In the genomic region with DNA sequence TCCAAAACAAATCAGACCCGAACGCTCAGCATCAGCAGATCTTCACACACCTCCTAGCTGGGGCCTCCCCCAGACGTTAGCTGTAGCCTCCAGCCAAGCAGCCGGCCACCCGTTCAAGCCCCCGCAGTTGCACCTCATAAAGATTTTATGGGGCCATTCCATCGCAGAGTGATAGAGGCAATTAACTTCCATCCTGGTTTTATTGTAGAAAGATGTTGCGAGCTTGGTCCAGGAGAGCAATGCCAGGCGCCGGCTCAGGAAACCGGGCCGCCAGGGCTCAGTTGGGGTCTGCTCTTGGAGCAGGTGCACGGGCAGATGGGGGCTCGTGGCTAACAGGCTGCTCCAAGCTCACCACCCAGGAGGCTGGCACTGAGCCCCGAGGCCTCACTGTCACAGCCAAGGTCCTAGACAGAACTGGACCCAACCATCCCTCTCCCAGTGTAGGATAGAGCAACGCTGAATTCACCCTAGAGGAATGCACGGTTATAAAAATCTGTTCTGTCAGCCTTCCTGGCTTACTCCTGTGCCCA, we compare ENCODE assay signal across 9 mouse cellular contexts. TPM values are rescaled to one million over a fixed set of nuclear protein-coding genes. Genes with fewer than 3 reads are reported as not detected.
DNase-seq lines count a peak whose midpoint lies in the region; ATAC-seq and TF ChIP-seq lines count a peak whose summit lies in the region.
"Had no signal": no experiment of that assay in that cellular context is flagged by ENCODE, and none has a peak within 500 bp of the region (broad histone marks: within the 10 kb centered on the region; RNA-seq: fewer than 3 reads in every experiment).

No protein-coding gene starts in this region.

- no peak overlapping the region for H3K4me3 ChIP-seq in layer of hippocampus, adult 2 months
- no peak overlapping the region for H3K4me3 ChIP-seq in hindbrain, postnatal 0 days (ENCODE audit: low read length)
- no peak overlapping the region for H3K4me3 ChIP-seq in heart, embryonic 10.5 days
- H3K4me3 ChIP-seq: heart, embryonic 15.5 days had no signal

- H3K27ac ChIP-seq in layer of hippocampus, adult 2 months = no peak overlapping the region
- peak overlapping the region; percentile 46; the same call in 1 of the 2 replicates for H3K27ac ChIP-seq in hindbrain, postnatal 0 days
- H3K27ac ChIP-seq in heart, embryonic 10.5 days = no peak overlapping the region
- H3K27ac ChIP-seq: heart, embryonic 15.5 days; macrophage had no signal

- H3K4me1 ChIP-seq in hindbrain, postnatal 0 days (ENCODE audit: insufficient read depth, low read length) = no peaks in the 10 kb centered on the region; the same call in 1 of the 2 replicates
- no peaks in the 10 kb centered on the region for H3K4me1 ChIP-seq in heart, embryonic 10.5 days
- H3K4me1 ChIP-seq: heart, embryonic 15.5 days had no signal

- no peak overlapping the region for H3K4me2 ChIP-seq in hindbrain, postnatal 0 days (ENCODE audit: low read depth, low read length)
- H3K4me2 ChIP-seq: heart, embryonic 15.5 days had no signal

- no peaks in the 10 kb centered on the region for H3K9me3 ChIP-seq in hindbrain, postnatal 0 days (ENCODE audit: low read length)
- H3K9me3 ChIP-seq in heart, embryonic 10.5 days = peaks cover 6% of the 10 kb centered on the region; the same call in 1 of the 2 replicates

- no peak for TF ChIP-seq CTCF in layer of hippocampus, adult 2 months (conservative IDR thresholded peaks at IDR 0.05)
- TF ChIP-seq CTCF in hindbrain, postnatal 0 days (IDR thresholded peaks at IDR 0.05; ENCODE audit: low read depth) = no peak; the same call in 1 of the 2 replicates

- no peak overlapping the region for H3K9ac ChIP-seq in hindbrain, postnatal 0 days (replicated peaks; ENCODE audit: low read length)
- H3K9ac ChIP-seq: heart, embryonic 15.5 days had no signal

- DNase-seq in layer of hippocampus, postnatal 14 days (ENCODE audit: low spot score in 2 of 2) = peak; percentile 71 to 85
- no peak for DNase-seq in layer of hippocampus, adult 2 months (ENCODE audit: low spot score in 2 of 2)
- peak; percentile 94 to 95 for DNase-seq in cerebellum, adult 18-20 months
- DNase-seq in hindbrain, postnatal 0 days (ENCODE audit: low spot score) = peak; percentile 90
- no peak for DNase-seq in yolk sac, embryonic 10.5 days (ENCODE audit: low spot score)
- no peak for DNase-seq in heart, embryonic 10.5 days (ENCODE audit: low spot score)

- H3K27me3 ChIP-seq in hindbrain, postnatal 0 days (ENCODE audit: insufficient read depth, low read length) = no peaks in the 10 kb centered on the region
- no peaks in the 10 kb centered on the region; the same call in 1 of the 2 replicates for H3K27me3 ChIP-seq in heart, embryonic 10.5 days (ENCODE audit: insufficient read depth, poor library complexity, severe bottlenecking)
- H3K27me3 ChIP-seq: heart, embryonic 15.5 days had no signal

- no peaks in the 10 kb centered on the region for H3K36me3 ChIP-seq in hindbrain, postnatal 0 days (ENCODE audit: insufficient read depth, low read length)
- no peaks in the 10 kb centered on the region for H3K36me3 ChIP-seq in heart, embryonic 10.5 days
- H3K36me3 ChIP-seq: heart, embryonic 15.5 days had no signal

- WGBS in hindbrain, postnatal 0 days = 18% methylated on average over 17 of the region's 17 CpGs
- WGBS in heart, embryonic 10.5 days = 83% methylated on average over 17 of the region's 17 CpGs

- peak; percentile 86; the same call in 1 of the 2 replicates for ATAC-seq in cerebellum, adult (ENCODE audit: insufficient number of reproducible peaks, low FRiP score, low TSS enrichment)
- peak; percentile 95 for ATAC-seq in hindbrain, postnatal 0 days

RNA-seq across cellular contexts. Expression of gene Castor2, which starts 25.9 kb away (rescaled TPM):
- total RNA-seq in layer of hippocampus, postnatal 14 days (2021) = 10 to 100 TPM; 58.5 to 59.7 TPM
- 10 to 100 TPM; 67.5 to 69.4 TPM for total RNA-seq in layer of hippocampus, adult 2 months (2021)
- total RNA-seq in hindbrain, postnatal 0 days (2014; rRNA removed) = 27.4 and 27.5 TPM in 2 replicates
- 21.1 and 21.8 TPM in 2 replicates for polyA plus RNA-seq in hindbrain, postnatal 0 days (2015; fragmentation: Nextera tagmentation; extraction: Ambion mirVana)
- 5.1 and 5.8 TPM in 2 replicates for polyA plus RNA-seq in heart, embryonic 10.5 days (2016; fragmentation: Nextera tagmentation; extraction: Ambion mirVana)

Comparison
In these comparisons a context has a peak if more than half of its experiments do, and no peak if none do; other contexts are left out.
1. DNase-seq: peak in layer of hippocampus, postnatal 14 days (2 of 2), cerebellum, adult 18-20 months (2 of 2) and hindbrain, postnatal 0 days (single experiment); none in layer of hippocampus, adult 2 months (0 of 2), yolk sac, embryonic 10.5 days (single experiment) and heart, embryonic 10.5 days (single experiment).